Mouse (Mus musculus) midbrain, embryonic 13.5 days (tissue): ENCODE measurements around the gene Psph. TPM values are rescaled to one million over a fixed set of nuclear protein-coding genes. Genes with fewer than 3 reads are reported as not detected.
A peak's percentile ranks its signal among the peaks of the same experiment; 100 is the strongest.

Experiments
- ATAC-seq: fragments of 200-750 bp; cut with Nextera tagmentation; 2 replicates; pipeline ENCODE4 v1.8.0; 2017; ENCODE audit warnings: mild to moderate bottlenecking, moderate TSS enrichment, moderate library complexity
- H3K27ac ChIP-seq: fragments of 300-500 bp; sonication (generic); 2 replicates; pipeline ENCODE4 v1.5.1; 2015; ENCODE audit warnings: inconsistent platforms, mild to moderate bottlenecking, moderate library complexity
- H3K27me3 ChIP-seq: fragments of 300-500 bp; sonication (generic); 2 replicates; pipeline ENCODE4 v1.6.1; 2015; ENCODE audit warnings: mild to moderate bottlenecking, inconsistent platforms
- H3K36me3 ChIP-seq: fragments of 300-500 bp; sonication (generic); 2 replicates; pipeline ENCODE4 v1.6.1; 2015; ENCODE audit warnings: mild to moderate bottlenecking, inconsistent platforms
- H3K4me1 ChIP-seq: fragments of 300-500 bp; sonication (generic); replicated peaks from 2 replicates; pipeline ENCODE4 v1.6.1; 2015; ENCODE audit warnings: inconsistent platforms
- H3K4me2 ChIP-seq: fragments of 300-500 bp; sonication (generic); replicated peaks from 2 replicates; pipeline ENCODE4 v1.6.1; 2015; ENCODE audit warnings: moderate library complexity, mild to moderate bottlenecking, inconsistent platforms
- H3K4me3 ChIP-seq: fragments of 300-500 bp; sonication (generic); replicated peaks from 2 replicates; pipeline ENCODE4 v1.5.1; 2015; ENCODE audit warnings: mild to moderate bottlenecking, inconsistent platforms
- H3K9ac ChIP-seq: fragments of 300-500 bp; sonication (generic); replicated peaks from 2 replicates; pipeline ENCODE4 v1.6.1; 2015; ENCODE audit warnings: mild to moderate bottlenecking, inconsistent platforms
- H3K9me3 ChIP-seq: fragments of 300-500 bp; sonication (generic); 2 replicates; pipeline ENCODE4 v1.6.1; 2016; ENCODE audit warnings: mild to moderate bottlenecking, inconsistent platforms
- WGBS: fragments of 180-500 bp; shearing (Covaris S2); methylation state at CpG from one replicate; pipeline ENCODE4 v1.1.7; 2015; 5-methylcytosine and 5-hydroxymethylcytosine counted together
- polyA plus RNA-seq: library from polyadenylated mRNA; unstranded; fragments of >200 nt; fragmentation: Nextera tagmentation; extraction: Ambion mirVana; gene quantifications from 2 replicates; pipeline ENCODE4 v1.2.1, GENCODE M21; 2015

The Psph gene
- polyA plus RNA-seq, 1 experiment from 2014 or later, result 37.4 TPM

DNA sequence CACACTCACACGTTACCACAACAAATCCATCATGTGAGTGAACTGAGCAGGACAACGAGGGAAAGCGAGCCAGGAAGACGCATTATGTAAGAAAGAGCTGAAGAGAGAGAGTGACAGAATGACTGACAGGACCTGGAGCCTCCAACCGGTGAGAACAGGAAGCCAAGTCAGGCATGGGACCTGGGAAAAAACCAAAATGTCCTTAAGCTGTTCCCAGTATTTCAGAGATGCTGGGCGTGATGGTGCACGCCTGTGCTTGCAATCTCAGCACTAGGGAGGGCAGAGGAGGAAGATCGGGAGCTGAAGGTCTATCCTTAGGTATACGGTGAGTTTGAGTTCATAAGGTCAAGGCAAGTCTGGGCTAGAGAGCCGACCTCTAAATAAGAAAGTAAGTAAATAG, 14.8 kb downstream of the Psph start:
- ATAC-seq, result no peak
- no peak overlapping the region for H3K4me2 ChIP-seq
- H3K27me3 ChIP-seq, result no peaks in the 10 kb centered on the region
- H3K4me3 ChIP-seq, result no peak overlapping the region
- no peak overlapping the region for H3K9ac ChIP-seq
- no peak overlapping the region for H3K27ac ChIP-seq
- peaks cover 14% of the 10 kb centered on the region for H3K36me3 ChIP-seq
- no peaks in the 10 kb centered on the region for H3K9me3 ChIP-seq
- no peaks in the 10 kb centered on the region for H3K4me1 ChIP-seq
- 91% methylated on average over 10 of the region's 10 CpGs for WGBS

GRCm38 (mm10) chr5:129770443-129771355, 16.6 kb downstream of the Psph start:
- no peak overlapping the region for H3K4me3 ChIP-seq
- H3K9me3 ChIP-seq, result no peaks in the 10 kb centered on the region
- no peak overlapping the region for H3K9ac ChIP-seq
- no peak for ATAC-seq
- no peaks in the 10 kb centered on the region for H3K4me1 ChIP-seq
- no peaks in the 10 kb centered on the region for H3K27me3 ChIP-seq
- WGBS, result 92% methylated on average over 23 of the region's 23 CpGs
- no peak overlapping the region for H3K27ac ChIP-seq
- no peak overlapping the region for H3K4me2 ChIP-seq
- H3K36me3 ChIP-seq, result peaks cover 17% of the 10 kb centered on the region

DNA sequence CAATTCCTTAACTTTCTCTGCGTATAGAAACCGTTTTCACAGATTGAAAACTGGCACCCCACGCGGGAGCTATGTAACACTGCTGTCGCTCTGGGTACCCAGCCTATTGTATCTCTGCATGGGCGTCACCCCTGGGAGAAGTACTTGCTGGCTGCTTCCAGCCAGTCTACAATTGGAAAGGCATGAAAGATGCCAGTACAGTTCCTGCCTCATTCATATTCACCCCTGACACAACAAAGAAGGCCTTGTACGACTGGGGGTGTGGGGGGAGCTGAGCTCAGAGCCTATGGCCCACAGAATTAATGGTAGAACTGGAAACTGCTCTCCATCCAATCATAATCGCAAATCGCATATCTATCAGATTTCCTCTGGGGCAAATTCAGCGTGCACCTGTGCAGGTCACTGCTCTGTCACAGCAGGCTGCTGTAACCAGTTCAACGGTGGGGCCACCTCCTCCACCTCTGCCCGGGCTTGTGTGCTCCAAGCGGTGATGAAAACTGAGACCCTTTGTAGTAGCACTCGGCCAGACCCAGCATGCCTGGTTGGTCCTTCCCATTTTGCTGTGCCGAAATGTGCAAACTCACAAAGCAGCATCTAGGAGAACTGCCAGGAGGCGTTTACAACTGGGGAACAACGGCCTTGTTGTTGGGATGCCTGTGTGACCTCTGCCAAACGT, 25.2 kb downstream of the Psph start:
- H3K4me1 ChIP-seq, result 0 out of 2 replicates have a peak, but pooled peaks cover 7% of the 10 kb centered on the region
- H3K4me3 ChIP-seq, result no peak overlapping the region
- no peaks in the 10 kb centered on the region for H3K9me3 ChIP-seq
- H3K36me3 ChIP-seq, result peaks cover 27% of the 10 kb centered on the region
- H3K27me3 ChIP-seq, result no peaks in the 10 kb centered on the region
- H3K27ac ChIP-seq, result peak overlapping the region; percentile 81
- WGBS, result 64% methylated on average over 18 of the region's 18 CpGs
- H3K4me2 ChIP-seq, result no peak overlapping the region
- ATAC-seq, result peak; percentile 85
- no peak overlapping the region for H3K9ac ChIP-seq

GRCm38 (mm10) chr5:129759929-129760480, 27.2 kb downstream of the Psph start:
- WGBS, result 92% methylated on average over 13 of the region's 13 CpGs
- H3K27me3 ChIP-seq, result no peaks in the 10 kb centered on the region
- H3K9ac ChIP-seq, result no peak overlapping the region
- no peaks in the 10 kb centered on the region for H3K9me3 ChIP-seq
- H3K4me1 ChIP-seq, result 0 out of 2 replicates have a peak, but pooled peaks cover 7% of the 10 kb centered on the region
- ATAC-seq, result no peak
- no peak overlapping the region for H3K27ac ChIP-seq
- no peak overlapping the region for H3K4me2 ChIP-seq
- H3K36me3 ChIP-seq, result peaks cover 38% of the 10 kb centered on the region
- H3K4me3 ChIP-seq, result no peak overlapping the region

DNA sequence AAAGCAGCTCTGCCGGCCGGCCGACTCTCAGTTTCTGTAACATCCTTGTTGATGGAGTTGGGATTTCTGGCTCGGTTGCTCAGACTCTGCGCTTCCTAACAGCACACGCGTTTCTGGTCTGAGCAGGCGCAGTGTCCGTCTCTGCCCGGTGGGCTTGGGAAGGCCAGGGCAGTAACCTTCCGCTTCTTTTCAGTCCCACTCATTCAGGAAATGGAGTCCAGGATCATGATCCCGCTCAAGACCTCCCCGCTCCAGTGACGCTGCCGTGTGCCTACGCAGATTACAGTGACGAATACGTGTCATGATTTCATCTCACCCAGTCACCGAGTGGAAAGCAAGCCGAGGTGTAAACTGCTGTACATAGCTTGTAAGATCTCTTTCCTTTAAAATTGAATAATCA, 30.4 kb downstream of the Psph start:
- H3K4me1 ChIP-seq, result 0 out of 2 replicates have a peak, but pooled peaks cover 3% of the 10 kb centered on the region
- no peaks in the 10 kb centered on the region for H3K9me3 ChIP-seq
- no peak overlapping the region for H3K9ac ChIP-seq
- peaks cover 58% of the 10 kb centered on the region for H3K36me3 ChIP-seq
- no peaks in the 10 kb centered on the region for H3K27me3 ChIP-seq
- ATAC-seq, result no peak
- WGBS, result 94% methylated on average over 20 of the region's 20 CpGs
- H3K27ac ChIP-seq, result no peak overlapping the region
- no peak overlapping the region for H3K4me2 ChIP-seq
- H3K4me3 ChIP-seq, result no peak overlapping the region

DNA sequence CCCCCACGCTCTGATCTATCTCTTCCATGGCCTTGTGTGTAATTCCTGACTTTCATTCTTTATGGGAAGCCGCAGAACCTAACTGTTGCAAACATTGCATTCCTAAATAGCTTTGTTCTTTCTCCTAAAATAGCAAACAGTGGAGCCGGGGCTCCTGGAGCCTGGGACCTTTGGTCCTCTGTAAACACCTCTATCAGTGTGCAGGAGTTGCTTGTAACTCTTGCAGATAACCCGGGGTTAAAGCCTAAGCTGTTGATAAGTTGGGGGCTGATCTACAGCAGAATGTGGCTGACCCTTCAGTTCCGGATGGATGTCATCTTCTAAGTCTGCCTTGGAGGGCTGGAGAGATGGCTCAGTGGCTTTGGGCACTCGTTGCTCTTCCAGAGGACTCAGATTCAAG, 43.2 kb downstream of the Psph start:
- H3K9me3 ChIP-seq, result no peaks in the 10 kb centered on the region
- no peak overlapping the region for H3K27ac ChIP-seq
- H3K4me1 ChIP-seq, result no peaks in the 10 kb centered on the region
- no peak overlapping the region for H3K9ac ChIP-seq
- WGBS, result 90% methylated on average over 6 of the region's 6 CpGs
- H3K4me3 ChIP-seq, result no peak overlapping the region
- no peak for ATAC-seq
- H3K4me2 ChIP-seq, result no peak overlapping the region
- no peaks in the 10 kb centered on the region for H3K27me3 ChIP-seq
- peaks cover 69% of the 10 kb centered on the region for H3K36me3 ChIP-seq

DNA sequence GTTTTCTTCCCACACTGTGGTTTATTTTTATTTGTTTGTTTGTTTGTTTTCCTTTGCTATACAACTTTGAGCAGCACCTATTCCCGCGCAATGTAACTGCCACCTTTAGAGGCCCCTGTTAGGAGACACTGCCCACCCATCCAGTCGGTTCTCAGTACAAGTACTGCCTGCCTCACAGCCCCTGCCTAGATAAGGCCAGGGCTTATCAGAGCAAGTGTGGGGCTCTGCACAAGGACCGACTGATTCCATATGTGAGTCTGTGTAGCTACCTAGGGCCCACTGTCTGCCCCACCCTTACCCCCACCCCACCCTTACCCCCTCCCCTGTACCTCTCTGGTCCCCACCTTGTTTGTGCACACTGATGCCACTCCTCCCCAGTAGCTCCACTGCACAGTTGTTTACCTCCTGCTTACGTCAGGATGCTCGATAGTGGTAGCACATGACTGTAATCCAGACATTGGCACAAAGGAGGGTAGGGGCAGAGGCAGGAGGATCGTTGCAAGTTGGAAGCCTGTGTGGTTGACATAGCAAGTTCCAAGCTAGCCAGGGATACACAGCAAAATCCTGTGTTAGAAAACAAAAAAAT, 44.3 kb downstream of the Psph start:
- peaks cover 60% of the 10 kb centered on the region for H3K36me3 ChIP-seq
- no peak overlapping the region for H3K9ac ChIP-seq
- ATAC-seq, result no peak
- no peak overlapping the region for H3K27ac ChIP-seq
- H3K27me3 ChIP-seq, result no peaks in the 10 kb centered on the region
- H3K9me3 ChIP-seq, result no peaks in the 10 kb centered on the region
- H3K4me2 ChIP-seq, result no peak overlapping the region
- H3K4me1 ChIP-seq, result no peaks in the 10 kb centered on the region
- 89% methylated on average over 7 of the region's 7 CpGs for WGBS
- no peak overlapping the region for H3K4me3 ChIP-seq

DNA sequence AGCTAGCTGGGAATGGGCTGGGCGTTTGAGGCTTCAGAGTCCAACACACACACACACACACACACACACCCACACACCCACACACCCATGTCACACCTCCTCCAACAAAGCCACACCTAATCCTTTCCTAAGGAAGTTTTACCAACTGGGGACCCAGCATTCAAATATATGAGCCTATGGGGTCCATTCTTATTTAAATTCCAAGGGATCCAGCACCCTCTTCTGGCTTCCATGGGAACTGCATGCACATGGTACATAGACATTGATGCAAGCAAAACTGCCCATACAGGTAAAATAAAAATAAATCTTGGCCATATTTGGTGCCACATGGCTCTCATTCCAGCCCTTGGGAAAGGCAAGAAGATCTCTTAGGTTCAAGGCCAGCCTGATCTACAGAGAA, 46.3 kb downstream of the Psph start:
- H3K4me2 ChIP-seq, result no peak overlapping the region
- H3K4me3 ChIP-seq, result no peak overlapping the region
- WGBS, result 100% methylated on average over 1 of the region's 1 CpGs
- no peaks in the 10 kb centered on the region for H3K9me3 ChIP-seq
- ATAC-seq, result no peak
- H3K27ac ChIP-seq, result no peak overlapping the region
- H3K4me1 ChIP-seq, result no peaks in the 10 kb centered on the region
- H3K36me3 ChIP-seq, result peaks cover 44% of the 10 kb centered on the region
- no peak overlapping the region for H3K9ac ChIP-seq
- H3K27me3 ChIP-seq, result no peaks in the 10 kb centered on the region

DNA sequence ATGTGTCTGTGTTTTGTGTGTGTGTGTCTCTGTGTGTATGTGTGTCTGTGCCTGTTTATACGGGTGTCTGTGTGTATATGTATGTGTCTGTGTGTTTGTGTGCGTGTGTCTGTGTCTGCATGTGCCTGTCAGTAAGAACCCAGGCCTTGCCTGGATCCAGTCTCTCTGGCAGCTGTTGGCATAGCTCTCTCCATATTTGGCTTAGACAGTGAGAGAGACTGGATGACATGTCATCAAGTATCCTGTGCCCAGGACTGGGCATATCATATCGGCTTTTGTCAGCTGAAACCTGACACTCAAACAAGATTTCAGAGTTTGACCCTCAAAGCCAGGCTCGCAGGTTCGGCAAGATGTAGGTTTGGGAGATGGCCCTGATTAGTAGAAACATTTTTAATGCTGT, 56.2 kb downstream of the Psph start:
- 84% methylated on average over 5 of the region's 5 CpGs for WGBS
- peaks cover 31% of the 10 kb centered on the region for H3K4me1 ChIP-seq
- H3K9me3 ChIP-seq, result no peaks in the 10 kb centered on the region
- H3K4me3 ChIP-seq, result no peak overlapping the region
- ATAC-seq, result no peak
- no peak overlapping the region for H3K9ac ChIP-seq
- no peaks in the 10 kb centered on the region for H3K36me3 ChIP-seq
- H3K27ac ChIP-seq, result no peak overlapping the region
- no peak overlapping the region for H3K4me2 ChIP-seq
- H3K27me3 ChIP-seq, result no peaks in the 10 kb centered on the region

GRCm38 (mm10) chr5:129730344-129730743, 56.9 kb downstream of the Psph start:
- H3K36me3 ChIP-seq, result no peaks in the 10 kb centered on the region
- 90% methylated on average over 11 of the region's 11 CpGs for WGBS
- H3K4me2 ChIP-seq, result no peak overlapping the region
- no peaks in the 10 kb centered on the region for H3K9me3 ChIP-seq
- H3K27ac ChIP-seq, result no peak overlapping the region
- H3K9ac ChIP-seq, result no peak overlapping the region
- H3K27me3 ChIP-seq, result no peaks in the 10 kb centered on the region
- H3K4me1 ChIP-seq, result peaks cover 35% of the 10 kb centered on the region
- no peak for ATAC-seq
- no peak overlapping the region for H3K4me3 ChIP-seq

- Histone ChIP-seq H3K9me3 (no peaks in the 10 kb centered on the region), H3K36me3 (no peaks in the 10 kb centered on the region), H3K4me1 (peaks cover 35% of the 10 kb centered on the region), H3K4me3 (no peak overlapping the region), H3K27me3 (no peaks in the 10 kb centered on the region), H3K4me2 (no peak overlapping the region), H3K9ac (0 out of 2 replicates have a peak overlapping the region, but pooled peaks have one; percentile 32), H3K27ac (no peak overlapping the region)
- no peak for ATAC-seq
- 68% methylated on average over 11 of the region's 11 CpGs for WGBS
These were observed 58.0 kb downstream of the Psph start for GRCm38 (mm10) chr5:129729286-129729685.

DNA sequence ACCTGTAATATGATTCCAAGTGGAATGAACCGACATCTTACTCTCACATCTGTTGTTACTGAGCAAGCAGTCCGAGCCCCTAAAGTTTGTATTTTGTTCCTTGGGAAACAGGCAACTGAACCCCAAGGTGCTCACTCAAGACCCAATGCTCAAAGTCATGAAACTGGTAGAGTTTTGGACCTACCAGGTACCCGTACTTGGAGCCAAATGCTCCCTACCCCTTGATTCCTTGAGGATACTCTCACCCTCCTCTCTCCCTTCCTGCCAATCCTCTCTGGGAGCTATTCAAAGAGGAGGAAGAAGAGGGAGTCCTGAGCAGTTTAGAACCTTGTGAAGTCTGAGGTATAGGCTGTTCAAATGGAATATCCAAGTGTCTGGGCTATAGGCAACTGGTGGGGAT, 60.5 kb downstream of the Psph start:
- peaks cover 35% of the 10 kb centered on the region for H3K4me1 ChIP-seq
- H3K4me3 ChIP-seq, result no peak overlapping the region
- no peak for ATAC-seq
- H3K36me3 ChIP-seq, result no peaks in the 10 kb centered on the region
- no peak overlapping the region for H3K4me2 ChIP-seq
- H3K27me3 ChIP-seq, result no peaks in the 10 kb centered on the region
- no peak overlapping the region for H3K9ac ChIP-seq
- H3K9me3 ChIP-seq, result no peaks in the 10 kb centered on the region
- no peak overlapping the region for H3K27ac ChIP-seq
- WGBS, result 93% methylated on average over 3 of the region's 3 CpGs
